Mouse (Mus musculus) stomach, embryonic 15.5 days (tissue): Measurements from ENCODE around the gene Ccdc73. TPM values are rescaled to one million over a fixed set of nuclear protein-coding genes. Genes with fewer than 3 reads are reported as not detected.
"Not testable (repeated sequence)": the region's sequence is repeated elsewhere in the genome, so short reads cannot be mapped to it uniquely, and the experiment has no call there.

Experiments used
- ATAC-seq: fragments of 200-750 bp; cut with Nextera tagmentation; 2 replicates; pipeline ENCODE4 v1.8.0; 2017; ENCODE audit warnings: low read depth, moderate number of reproducible peaks, moderate TSS enrichment; ENCODE audit not compliant: insufficient read depth, low FRiP score
- H3K27ac ChIP-seq: fragments of 300-500 bp; sonication (generic); 2 replicates; pipeline ENCODE4 v1.5.1; 2015; ENCODE audit warnings: mild to moderate bottlenecking, inconsistent platforms
- H3K27me3 ChIP-seq: fragments of 300-500 bp; sonication (generic); replicated peaks from 2 replicates; pipeline ENCODE4 v1.6.1; 2015; ENCODE audit warnings: inconsistent platforms
- H3K36me3 ChIP-seq: fragments of 300-500 bp; sonication (generic); 2 replicates; pipeline ENCODE4 v1.6.1; 2015; ENCODE audit warnings: inconsistent platforms
- H3K4me1 ChIP-seq: fragments of 300-500 bp; sonication (generic); 2 replicates; pipeline ENCODE4 v1.6.1; 2015; ENCODE audit warnings: inconsistent platforms
- H3K4me2 ChIP-seq: fragments of 300-500 bp; sonication (generic); 2 replicates; pipeline ENCODE4 v1.6.1; 2015; ENCODE audit warnings: mild to moderate bottlenecking, inconsistent platforms
- H3K4me3 ChIP-seq: fragments of 300-500 bp; sonication (generic); replicated peaks from 2 replicates; pipeline ENCODE4 v1.5.1; 2015; ENCODE audit warnings: inconsistent platforms
- H3K9ac ChIP-seq: fragments of 300-500 bp; sonication (generic); 2 replicates; pipeline ENCODE4 v1.6.1; 2015; ENCODE audit warnings: inconsistent platforms
- H3K9me3 ChIP-seq: fragments of 300-500 bp; sonication (generic); 2 replicates; pipeline ENCODE4 v1.6.1; 2016; ENCODE audit warnings: inconsistent platforms
- WGBS: fragments of 180-500 bp; shearing (Covaris S2); methylation state at CpG from one replicate; pipeline ENCODE4 v1.1.7; 2015; 5-methylcytosine and 5-hydroxymethylcytosine counted together
- polyA plus RNA-seq: library from polyadenylated mRNA; unstranded; fragments of >200 nt; fragmentation: Nextera tagmentation; extraction: Ambion mirVana; gene quantifications from 2 replicates; pipeline ENCODE4 v1.2.1, GENCODE M21; 2015

The Ccdc73 gene
- polyA plus RNA-seq, 1 experiment from 2014 or later = 5.9 TPM

DNA sequence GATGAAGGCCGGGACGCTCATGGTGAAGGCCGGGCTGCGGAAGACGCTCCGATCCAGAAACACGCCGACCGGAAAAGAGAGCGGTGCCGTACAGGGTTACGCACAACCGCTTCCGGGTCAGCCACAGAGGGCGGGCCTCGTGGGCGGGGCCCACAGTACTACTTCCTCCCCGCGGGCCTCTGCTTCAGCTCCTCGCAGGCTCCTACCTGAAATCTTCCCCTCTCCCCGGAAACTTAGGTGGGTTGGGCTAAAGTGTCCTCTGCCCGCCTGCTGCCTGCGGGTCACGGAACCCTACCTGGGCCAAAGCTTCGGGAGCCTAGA lies 149.3 kb downstream of the Ccdc73 start, which contains the start of gene Eif3m:
Gene Eif3m, minus strand, starts transcription at position 114 of the 321 bp plus-strand sequence.
- Histone ChIP-seq H3K27ac (peak within 1 kb of the TSS; percentile 81), H3K4me1 (peaks cover 3% of the 10 kb centered on the region; the same call in 1 of the 2 replicates), H3K9ac (peak within 1 kb of the TSS; percentile 79), H3K9me3 (no peaks in the 10 kb centered on the region), H3K4me2 (peak within 1 kb of the TSS; percentile 75), H3K4me3 (peak within 1 kb of the TSS; percentile 70), H3K36me3 (peaks cover 5% of the 10 kb centered on the region; the same call in 1 of the 2 replicates), H3K27me3 (no peaks in the 10 kb centered on the region)
- peak; percentile 100 for ATAC-seq
- under 1% methylated on average over 25 of the region's 25 CpGs for WGBS

DNA sequence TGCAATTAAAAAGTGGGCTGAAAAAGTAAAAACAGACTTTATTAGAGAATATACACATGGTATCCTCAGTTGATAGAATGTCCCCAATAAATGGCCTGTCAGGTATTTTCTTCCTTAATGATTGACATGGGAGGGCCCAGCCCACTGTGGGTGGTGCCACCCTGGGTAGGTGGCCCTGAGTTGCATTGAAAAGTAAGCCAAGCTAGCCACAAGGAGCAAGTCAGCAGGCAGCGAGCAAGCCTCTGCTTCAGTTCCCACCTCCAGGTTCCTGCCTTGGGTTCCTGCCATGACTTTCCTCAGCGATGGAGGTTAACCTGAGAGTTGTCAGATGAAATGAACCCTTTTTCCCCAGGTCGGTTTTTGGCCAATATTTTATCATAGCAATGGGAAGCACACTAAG lies 150.2 kb downstream of the Ccdc73 start:
- Histone ChIP-seq H3K27ac (no peak overlapping the region), H3K27me3 (no peaks in the 10 kb centered on the region), H3K4me2 (peak overlapping the region; percentile 75), H3K4me3 (peak overlapping the region; percentile 70; the same call in 1 of the 2 replicates), H3K36me3 (0 out of 2 replicates have a peak, but pooled peaks cover under 1% of the 10 kb centered on the region), H3K9ac (no peak overlapping the region), H3K9me3 (no peaks in the 10 kb centered on the region), H3K4me1 (peaks cover 3% of the 10 kb centered on the region; the same call in 1 of the 2 replicates)
- 86% methylated on average over 3 of the region's 3 CpGs for WGBS
- ATAC-seq = no peak

DNA sequence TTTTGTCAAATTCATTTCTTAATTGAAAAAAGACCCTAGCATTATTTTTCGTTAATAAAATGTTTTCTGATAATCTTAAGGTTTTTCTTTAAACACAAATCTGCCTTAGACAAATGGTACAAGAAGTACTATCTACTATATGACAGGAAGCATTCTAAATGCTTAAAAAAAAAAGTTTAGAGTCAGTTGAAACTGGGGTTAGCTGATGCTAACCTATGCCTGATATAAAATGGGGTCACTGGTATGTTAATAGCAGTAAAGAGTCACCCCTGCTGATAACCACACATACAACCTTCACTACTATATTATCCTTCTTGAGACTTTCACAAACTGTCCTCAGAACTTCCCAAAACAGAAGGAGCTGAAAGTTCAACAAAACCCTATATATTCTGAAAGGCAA lies 151.9 kb downstream of the Ccdc73 start:
- Histone ChIP-seq H3K4me3 (no peak overlapping the region), H3K9ac (no peak overlapping the region), H3K36me3 (no peaks in the 10 kb centered on the region), H3K27me3 (no peaks in the 10 kb centered on the region), H3K27ac (no peak overlapping the region), H3K4me2 (no peak overlapping the region), H3K4me1 (peaks cover 3% of the 10 kb centered on the region; the same call in 1 of the 2 replicates), H3K9me3 (no peaks in the 10 kb centered on the region)
- no peak for ATAC-seq
- 83% methylated on average over 1 of the region's 1 CpGs for WGBS

DNA sequence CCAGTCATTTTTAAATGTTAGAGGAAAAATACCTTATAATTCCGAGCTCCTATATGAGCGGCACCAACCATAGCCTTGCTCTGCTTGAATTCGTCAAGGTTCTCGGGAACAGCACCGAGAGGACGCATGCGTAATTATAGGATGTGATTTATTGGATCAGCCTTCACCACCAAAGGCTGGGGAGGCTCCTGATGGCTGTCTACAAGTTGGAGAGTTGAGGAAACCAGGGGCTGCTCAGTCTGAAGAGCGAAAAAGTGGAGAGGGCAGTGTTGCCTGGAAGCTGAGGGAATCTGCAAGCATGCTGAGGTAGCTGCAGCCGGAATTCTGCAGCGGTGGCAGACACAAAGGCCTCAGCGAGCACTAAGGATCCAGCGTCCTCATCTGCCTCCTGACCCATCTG lies 153.7 kb downstream of the Ccdc73 start:
- Histone ChIP-seq H3K9me3 (no peaks in the 10 kb centered on the region), H3K4me2 (no peak overlapping the region), H3K4me3 (no peak overlapping the region), H3K27me3 (no peaks in the 10 kb centered on the region), H3K36me3 (no peaks in the 10 kb centered on the region), H3K27ac (no peak overlapping the region), H3K4me1 (no peaks in the 10 kb centered on the region; the same call in 1 of the 2 replicates), H3K9ac (no peak overlapping the region)
- no peak for ATAC-seq
- 72% methylated on average over 12 of the region's 12 CpGs for WGBS

DNA sequence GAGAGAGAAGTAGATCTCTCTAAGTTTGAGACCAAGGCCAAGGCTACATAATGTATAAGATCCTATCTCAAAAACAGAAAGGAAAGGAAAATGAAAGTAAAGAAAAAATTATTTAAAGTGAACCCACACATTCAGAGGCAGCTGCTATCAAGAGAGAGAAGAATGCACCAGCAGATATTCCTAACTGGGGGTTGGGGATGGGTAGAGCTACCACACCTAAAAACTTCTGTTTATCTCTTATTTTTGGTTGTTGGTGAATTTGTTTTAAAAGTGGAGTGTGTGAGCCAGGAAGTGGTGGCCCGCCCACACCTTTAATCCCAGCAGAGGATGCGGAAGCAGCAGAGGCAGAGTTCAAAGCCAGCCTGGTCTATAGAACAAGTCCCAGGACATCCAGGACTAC lies 154.2 kb downstream of the Ccdc73 start:
- 83% methylated on average over 2 of the region's 2 CpGs for WGBS
- no peaks in the 10 kb centered on the region for H3K9me3 ChIP-seq
- H3K36me3 ChIP-seq = no peaks in the 10 kb centered on the region
- ATAC-seq = no peak
- H3K4me2 ChIP-seq = no peak overlapping the region
- no peaks in the 10 kb centered on the region; the same call in 1 of the 2 replicates for H3K4me1 ChIP-seq
- no peak overlapping the region for H3K9ac ChIP-seq
- H3K4me3 ChIP-seq = no peak overlapping the region
- H3K27ac ChIP-seq = no peak overlapping the region
- no peaks in the 10 kb centered on the region for H3K27me3 ChIP-seq

DNA sequence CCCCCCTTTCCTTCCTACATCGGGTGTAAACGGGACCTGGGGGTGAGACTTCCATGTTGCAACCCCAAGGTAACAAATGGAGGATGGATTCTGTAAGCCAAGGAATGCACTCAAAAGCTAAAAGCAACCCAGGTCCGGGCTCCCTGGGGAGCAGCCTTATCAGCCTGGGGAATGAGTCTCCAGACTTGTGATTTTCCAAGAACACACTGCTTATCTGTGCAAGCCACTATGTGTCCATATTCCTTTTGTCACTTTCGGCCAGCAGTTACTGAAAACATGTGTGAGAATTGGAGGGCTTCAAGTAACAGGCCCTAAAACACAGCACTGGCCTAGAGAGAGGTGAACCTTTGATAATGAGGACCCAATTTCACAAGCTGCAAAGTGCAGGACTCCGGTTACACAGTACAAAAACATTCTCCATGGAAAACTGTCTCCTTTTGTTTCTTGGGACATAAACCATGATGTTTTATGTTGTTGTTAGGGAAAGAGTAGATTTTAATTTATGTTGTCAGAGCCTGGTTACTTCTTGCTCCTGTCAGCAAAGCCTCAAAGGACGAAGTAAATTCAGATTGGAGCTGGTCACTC lies 155.5 kb downstream of the Ccdc73 start:
- Histone ChIP-seq H3K36me3 (no peaks in the 10 kb centered on the region), H3K27me3 (no peaks in the 10 kb centered on the region), H3K9ac (no peak overlapping the region), H3K27ac (no peak overlapping the region), H3K4me1 (no peaks in the 10 kb centered on the region), H3K4me3 (no peak overlapping the region), H3K4me2 (no peak overlapping the region), H3K9me3 (no peaks in the 10 kb centered on the region)
- 79% methylated on average over 6 of the region's 6 CpGs for WGBS
- peak; percentile 39; the same call in 1 of the 2 replicates for ATAC-seq

DNA sequence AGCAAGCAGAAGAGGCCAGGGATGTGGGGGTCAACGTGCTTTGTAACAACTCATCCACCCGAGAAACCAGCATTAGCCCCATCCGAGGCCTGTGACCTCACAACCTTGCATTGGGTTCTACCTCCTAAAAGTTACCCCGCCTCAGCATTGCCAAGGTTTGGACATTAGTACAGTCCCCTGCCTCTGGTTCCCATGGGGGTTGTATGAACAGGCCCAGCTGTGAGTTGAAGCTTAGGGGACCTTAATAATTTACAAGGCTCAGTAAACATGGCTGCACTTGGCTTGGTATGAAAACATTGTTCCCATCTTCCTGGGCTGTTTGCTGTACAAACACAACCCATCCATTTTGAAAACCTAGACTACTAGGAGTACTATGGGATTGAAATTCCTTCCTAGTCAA lies 156.2 kb downstream of the Ccdc73 start:
- WGBS = 71% methylated on average over 4 of the region's 4 CpGs
- Histone ChIP-seq H3K27me3 (no peaks in the 10 kb centered on the region), H3K4me3 (no peak overlapping the region), H3K9me3 (no peaks in the 10 kb centered on the region), H3K27ac (no peak overlapping the region), H3K4me2 (no peak overlapping the region), H3K36me3 (no peaks in the 10 kb centered on the region), H3K4me1 (no peaks in the 10 kb centered on the region), H3K9ac (no peak overlapping the region)
- no peak for ATAC-seq

DNA sequence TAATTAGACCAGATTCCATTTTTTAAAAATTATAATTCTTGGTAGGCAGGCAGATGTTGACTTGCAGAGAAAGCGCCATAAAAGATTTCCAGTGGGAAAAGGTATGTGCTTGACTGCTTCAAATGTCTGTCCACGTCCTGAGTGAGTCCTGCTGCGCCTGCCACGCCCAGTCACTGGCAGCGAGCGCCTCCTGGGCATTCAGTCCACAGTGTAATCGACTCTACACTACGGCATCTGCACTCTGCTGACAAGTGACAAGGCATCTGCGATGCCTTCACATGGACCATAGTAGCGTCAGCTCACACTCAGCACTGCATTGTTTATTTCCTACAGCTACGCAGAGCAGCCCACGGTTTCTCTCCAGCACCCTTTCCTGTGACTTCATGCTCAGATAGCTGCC lies 158.0 kb downstream of the Ccdc73 start:
- H3K4me2 ChIP-seq, H3K9me3 ChIP-seq, H3K27me3 ChIP-seq, ATAC-seq, H3K4me3 ChIP-seq, H3K27ac ChIP-seq, H3K9ac ChIP-seq, H3K36me3 ChIP-seq, H3K4me1 ChIP-seq: not testable (repeated sequence)
- 72% methylated on average over 12 of the region's 12 CpGs for WGBS

DNA sequence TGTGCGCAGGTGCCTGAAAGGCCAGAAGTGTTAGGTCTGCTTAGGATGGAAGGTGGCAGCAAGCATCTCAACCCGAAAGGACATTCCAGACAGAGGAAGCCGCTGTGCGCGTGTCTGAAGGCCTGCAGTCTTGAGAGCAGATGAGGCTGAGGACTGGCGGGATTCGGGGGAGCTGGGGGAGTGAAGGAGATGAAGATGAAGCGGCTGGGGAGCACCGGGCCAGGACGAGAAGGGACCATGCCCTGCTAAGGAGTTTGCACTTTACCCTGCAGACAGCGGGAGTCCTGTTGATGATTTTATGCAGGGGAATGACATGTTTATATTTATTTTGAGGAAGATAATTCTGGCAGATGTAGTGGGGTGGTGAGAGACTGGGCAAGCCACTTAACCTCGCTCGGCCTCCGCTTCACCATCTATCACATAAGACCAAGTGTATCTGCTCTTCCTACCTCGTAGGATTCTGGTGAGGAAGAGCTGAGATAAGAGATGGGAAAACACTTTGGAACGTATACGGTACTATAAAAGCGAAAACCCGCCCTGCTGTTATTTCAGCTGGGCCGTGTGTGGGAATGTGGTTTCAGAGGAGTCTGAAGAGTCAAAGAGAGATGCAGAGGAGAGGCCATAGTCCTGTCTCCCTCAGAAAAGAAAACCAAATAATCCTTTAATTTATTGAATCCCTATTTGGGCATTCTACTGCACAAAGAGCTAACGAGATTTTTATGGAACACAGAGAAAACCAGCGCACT lies 159.5 kb downstream of the Ccdc73 start:
- H3K4me2 ChIP-seq = no peak overlapping the region

DNA sequence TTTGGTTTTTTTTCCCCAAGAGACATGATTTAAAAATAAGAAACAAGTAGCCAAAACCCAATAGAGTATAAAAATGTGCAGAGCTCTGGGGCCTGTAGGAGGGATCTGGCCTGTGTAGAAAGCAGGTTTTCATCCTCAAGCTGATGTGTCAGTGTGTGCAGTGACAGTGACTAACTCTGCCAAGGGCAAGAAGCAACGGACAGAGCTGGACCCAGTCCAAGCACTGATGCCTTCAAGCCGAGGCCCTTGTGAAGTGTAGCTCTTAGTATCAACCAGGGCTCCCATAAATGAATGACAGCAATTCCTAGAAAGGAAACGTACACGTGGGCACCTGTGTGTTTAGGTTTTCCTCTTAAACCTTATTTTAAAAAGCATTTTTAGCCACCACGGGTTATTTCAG lies 161.2 kb downstream of the Ccdc73 start:
- no peak overlapping the region for H3K9ac ChIP-seq
- no peak overlapping the region for H3K4me3 ChIP-seq
- WGBS = 57% methylated on average over 5 of the region's 5 CpGs
- no peaks in the 10 kb centered on the region for H3K27me3 ChIP-seq
- H3K4me2 ChIP-seq = no peak overlapping the region
- H3K36me3 ChIP-seq = no peaks in the 10 kb centered on the region
- H3K4me1 ChIP-seq = no peaks in the 10 kb centered on the region
- no peak overlapping the region for H3K27ac ChIP-seq
- H3K9me3 ChIP-seq = no peaks in the 10 kb centered on the region
- ATAC-seq = no peak

More for the DNA sequence above, 159.5 kb downstream of the Ccdc73 start:
- WGBS = 60% methylated on average over 22 of the region's 22 CpGs
- Histone ChIP-seq H3K4me3 (no peak overlapping the region), H3K27me3 (no peaks in the 10 kb centered on the region), H3K36me3 (no peaks in the 10 kb centered on the region), H3K4me1 (no peaks in the 10 kb centered on the region), H3K27ac (no peak overlapping the region), H3K9me3 (no peaks in the 10 kb centered on the region), H3K9ac (no peak overlapping the region)
- no peak for ATAC-seq

DNA sequence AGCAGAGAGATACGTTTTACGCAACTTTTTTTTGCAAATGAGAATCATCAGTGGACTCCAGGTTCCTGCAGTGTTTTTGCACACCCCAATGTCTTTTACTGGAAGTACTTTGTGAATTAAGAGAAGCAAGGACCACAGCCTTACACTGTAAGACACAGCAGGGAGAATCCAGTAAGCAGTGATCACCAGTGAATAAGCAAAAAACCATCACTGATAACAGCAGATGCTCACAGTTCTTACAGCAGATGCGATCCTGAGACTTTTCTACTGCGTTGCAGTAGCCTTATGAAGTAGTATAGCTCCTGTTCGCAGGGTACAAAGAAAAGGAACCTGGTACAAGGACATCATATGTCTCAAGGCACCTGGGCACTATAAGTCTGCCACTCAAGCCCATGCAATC lies 162.9 kb downstream of the Ccdc73 start:
- Histone ChIP-seq H3K4me2 (no peak overlapping the region), H3K9me3 (no peaks in the 10 kb centered on the region), H3K4me3 (no peak overlapping the region), H3K27ac (no peak overlapping the region), H3K4me1 (no peaks in the 10 kb centered on the region), H3K36me3 (no peaks in the 10 kb centered on the region), H3K27me3 (no peaks in the 10 kb centered on the region), H3K9ac (no peak overlapping the region)
- WGBS = 93% methylated on average over 5 of the region's 5 CpGs
- ATAC-seq = no peak

DNA sequence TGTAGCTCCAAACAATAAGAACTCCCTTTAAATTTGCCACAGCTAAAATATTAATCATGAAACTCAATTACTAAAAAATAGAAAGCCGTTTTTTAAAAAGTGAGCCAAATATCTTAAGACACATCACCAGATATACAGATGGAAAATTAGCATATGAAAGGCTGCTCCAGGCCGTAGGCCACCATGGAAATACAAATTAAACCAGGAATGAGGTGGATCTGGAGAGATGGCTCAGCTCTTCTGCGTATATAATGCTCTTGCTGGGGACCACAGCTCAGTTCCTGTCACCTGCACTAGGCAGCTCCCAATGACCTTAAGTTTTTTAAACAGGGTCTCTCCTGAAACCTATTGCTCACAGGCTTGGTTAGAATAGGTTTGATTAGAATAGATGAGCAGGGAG lies 166.5 kb downstream of the Ccdc73 start:
- Histone ChIP-seq H3K9me3 (no peaks in the 10 kb centered on the region), H3K4me2 (no peak overlapping the region), H3K4me3 (no peak overlapping the region), H3K4me1 (no peaks in the 10 kb centered on the region), H3K27ac (no peak overlapping the region), H3K9ac (no peak overlapping the region), H3K27me3 (no peaks in the 10 kb centered on the region), H3K36me3 (no peaks in the 10 kb centered on the region)
- no peak for ATAC-seq
- 88% methylated on average over 3 of the region's 3 CpGs for WGBS
